Mouse (Mus musculus): ENCODE results near the gene Vim.

The Vim gene

DNA sequence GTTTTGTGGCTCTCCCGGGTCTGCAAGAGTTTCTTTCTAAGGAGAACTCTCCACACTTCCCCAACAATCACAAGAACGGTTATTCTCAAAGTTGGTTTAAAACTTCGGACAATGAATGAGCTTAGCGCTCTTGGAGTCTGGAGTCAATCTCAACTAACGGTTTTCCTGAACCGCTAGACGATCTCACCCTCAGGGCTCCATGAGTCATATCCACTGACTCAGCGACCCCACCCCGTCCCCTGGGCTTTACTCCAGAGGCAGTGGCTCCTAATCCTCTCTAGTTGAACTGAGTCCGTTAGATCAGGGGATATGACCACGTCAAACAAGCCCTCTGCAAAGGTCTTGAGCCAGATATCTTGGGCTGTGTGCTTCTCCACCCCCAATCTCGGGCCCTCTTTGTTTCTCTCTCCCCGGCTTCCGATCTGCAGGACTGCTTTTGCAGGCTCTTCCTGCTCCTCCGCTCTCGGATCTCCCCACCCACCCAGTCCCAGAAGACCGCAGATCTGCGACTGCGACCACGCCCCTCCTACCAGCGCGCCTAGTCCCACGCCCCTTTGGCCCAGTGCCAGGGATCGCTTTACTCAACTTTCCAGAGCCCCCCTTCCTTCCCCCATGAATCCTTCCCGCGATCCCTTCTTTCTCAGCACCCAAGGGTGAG, at the start of gene Vim:
TSS of gene Vim (plus strand) at position 520 of the 658 bp plus-strand sequence.
- peak; percentile 96 for DNase-seq (ENCODE audit: low read depth)

GRCm38 (mm10) chr2:13526205-13526604, 47.5 kb upstream of the Vim start:
- no peak for DNase-seq (ENCODE audit: low read depth)

DNA sequence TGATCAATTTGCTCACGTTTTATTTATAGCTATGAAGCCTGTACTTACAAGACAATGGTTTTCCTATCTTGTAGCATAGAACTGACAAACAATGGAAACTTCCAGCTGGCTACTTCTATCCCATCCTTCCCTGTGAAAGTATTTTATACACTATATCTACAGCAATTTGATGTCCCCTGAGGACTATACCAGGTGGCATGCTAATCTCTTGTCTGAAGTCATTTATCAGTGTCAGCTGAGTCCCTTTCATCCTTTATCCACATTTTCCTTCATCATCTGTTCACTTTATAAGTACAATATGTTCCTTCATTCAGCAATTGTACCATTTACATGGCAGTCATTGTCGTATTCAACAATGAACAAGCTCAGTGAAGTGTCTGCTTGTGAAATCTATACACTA, 46.6 kb upstream of the Vim start:
- no peak for DNase-seq (ENCODE audit: low read depth)

GRCm38 (mm10) chr2:13527531-13527930, 46.2 kb upstream of the Vim start:
- DNase-seq (ENCODE audit: low read depth) = no peak

GRCm38 (mm10) chr2:13529253-13529933, 44.3 kb upstream of the Vim start:
- no peak for DNase-seq (ENCODE audit: low read depth)

DNA sequence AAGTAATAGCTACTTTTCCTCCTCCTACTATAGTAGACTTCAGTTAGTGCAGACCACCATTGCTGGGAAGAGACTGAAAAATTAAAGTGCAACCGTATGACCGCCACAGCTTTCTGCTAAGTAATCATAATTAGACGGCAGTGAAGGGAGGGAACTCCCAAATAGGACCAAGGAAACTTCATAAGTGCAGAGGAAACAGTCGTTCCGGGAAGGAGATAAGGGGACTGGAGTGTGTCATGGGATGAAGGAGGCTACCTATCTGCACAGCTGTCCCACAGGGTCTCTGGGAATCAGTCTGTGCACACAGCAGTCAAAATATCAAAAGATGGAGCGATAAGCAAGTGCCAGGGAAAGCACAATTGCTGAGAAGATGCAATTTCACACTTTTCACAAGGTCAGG, 43.1 kb upstream of the Vim start:
- DNase-seq (ENCODE audit: low read depth) = no peak

- DNase-seq (ENCODE audit: low read depth) = peak; percentile 47
Measured at GRCm38 (mm10) chr2:13536747-13537146, 37.0 kb upstream of the Vim start.

DNA sequence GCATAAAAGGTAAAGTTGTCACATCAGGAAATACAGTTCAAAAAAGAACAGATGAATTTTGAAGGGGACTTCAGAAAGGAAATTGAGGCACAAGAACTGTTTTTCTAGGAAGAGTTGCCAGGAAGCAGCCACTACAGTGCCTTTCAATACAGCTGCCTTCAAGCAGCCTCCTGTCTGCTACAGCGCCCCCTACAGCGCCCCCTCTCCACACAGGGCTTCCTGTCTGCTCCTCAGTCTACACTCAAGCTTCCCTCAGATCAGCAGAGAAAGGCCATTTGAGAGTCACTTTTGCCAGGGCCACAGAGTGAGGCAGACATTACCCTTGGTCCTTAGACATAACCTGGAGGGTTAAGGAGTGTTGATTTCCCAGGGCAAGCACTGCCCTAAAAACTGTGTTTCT, 36.0 kb upstream of the Vim start:
- DNase-seq (ENCODE audit: low read depth) = peak; percentile 79

GRCm38 (mm10) chr2:13538258-13538657, 35.5 kb upstream of the Vim start:
- DNase-seq (ENCODE audit: low read depth) = peak; percentile 22

- DNase-seq (ENCODE audit: low read depth) = peak; percentile 50
Measured at GRCm38 (mm10) chr2:13538704-13539377, 34.9 kb upstream of the Vim start.

DNA sequence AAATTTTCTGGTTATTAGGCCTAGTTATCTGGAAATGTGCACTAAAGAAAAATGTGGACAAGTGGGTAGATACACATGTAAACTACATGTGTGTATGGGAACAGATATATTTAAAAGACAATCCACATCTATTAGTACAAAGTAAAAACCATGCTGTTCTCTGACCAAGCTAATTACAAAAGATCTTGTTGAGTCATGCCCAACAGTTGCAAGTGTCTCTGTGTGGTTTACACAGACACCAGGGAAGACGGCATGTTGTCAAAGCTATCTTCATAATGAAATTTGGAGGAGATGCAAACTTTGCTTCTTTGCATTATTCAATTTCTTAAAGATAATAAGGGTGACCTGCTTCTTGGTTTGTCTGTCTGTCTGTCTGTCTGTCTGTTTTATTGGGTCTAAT, 33.9 kb upstream of the Vim start:
- no peak for DNase-seq (ENCODE audit: low read depth)

DNA sequence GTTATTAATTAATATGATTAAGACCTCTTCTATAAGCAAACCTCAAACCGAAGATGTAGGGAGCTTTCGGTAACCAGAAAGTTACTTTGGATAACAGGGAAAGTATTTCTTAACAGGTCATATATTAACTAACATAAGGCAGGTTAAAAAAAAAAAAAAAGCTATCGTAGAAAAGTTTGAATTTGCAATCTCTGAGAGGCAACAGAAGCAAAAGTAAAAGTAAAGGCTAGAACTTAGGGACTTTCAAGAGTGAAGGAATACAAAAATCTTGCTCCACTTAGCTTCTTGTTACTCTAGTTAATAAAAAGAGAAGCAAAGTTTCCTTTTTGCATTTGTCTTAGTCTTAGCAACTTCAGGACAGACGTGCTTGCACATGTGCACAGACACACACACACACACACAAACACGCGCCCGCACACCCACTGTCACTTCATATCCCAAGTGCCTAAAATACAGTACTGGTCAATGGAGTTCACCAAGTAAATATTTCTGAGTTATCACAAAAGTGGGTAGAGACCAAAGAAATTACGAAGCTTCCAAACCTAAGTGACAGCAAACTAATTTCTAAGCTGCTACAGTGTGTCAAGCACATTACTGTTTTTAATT, 30.1 kb upstream of the Vim start:
- peak; percentile 64 for DNase-seq (ENCODE audit: low read depth)

- peak; percentile 95 for DNase-seq (ENCODE audit: low read depth)
Measured at GRCm38 (mm10) chr2:13544193-13544824, 29.4 kb upstream of the Vim start, which contains the start of gene Trdmt1. Gene Trdmt1, minus strand, starts transcription at chr2:13544668.

DNA sequence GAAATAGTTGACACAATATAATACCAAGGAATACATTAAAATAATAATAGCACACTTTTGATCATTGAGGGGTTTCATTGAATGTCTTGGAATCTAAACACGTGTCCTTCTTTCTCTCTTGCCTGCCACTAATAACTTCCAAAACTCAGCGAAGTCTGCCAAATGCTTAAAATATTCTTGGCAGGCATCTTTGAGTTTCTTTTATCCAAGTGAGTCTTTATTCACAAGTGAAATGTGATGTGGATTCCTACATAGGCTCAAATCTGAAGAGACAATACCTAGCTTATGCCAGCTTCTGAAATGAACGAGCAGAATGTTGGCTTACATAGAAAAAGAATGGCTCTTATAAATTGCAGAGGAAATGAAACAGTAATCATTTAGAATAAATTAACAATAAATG, 25.0 kb upstream of the Vim start:
- DNase-seq (ENCODE audit: low read depth) = no peak

DNA sequence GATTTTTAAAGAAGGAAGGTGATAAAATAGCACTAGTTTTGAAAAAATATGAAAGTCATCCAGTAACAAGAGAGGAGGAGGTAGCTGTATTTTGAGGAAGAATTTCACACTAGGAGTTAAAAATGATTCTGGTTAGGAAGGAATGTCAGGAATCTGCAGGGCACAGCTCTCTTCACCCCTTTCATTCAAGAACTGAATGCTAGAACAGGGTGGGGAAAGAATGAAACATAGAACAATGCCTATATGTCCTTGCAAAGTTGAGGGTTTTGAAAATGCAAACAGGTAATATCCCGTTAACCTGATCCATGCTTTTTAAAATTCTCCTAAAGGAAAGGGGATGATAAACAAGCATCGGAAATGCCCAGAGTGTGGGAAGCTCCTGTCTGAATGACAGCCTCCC, 19.8 kb upstream of the Vim start:
- DNase-seq (ENCODE audit: low read depth) = no peak

GRCm38 (mm10) chr2:13556239-13556638, 17.5 kb upstream of the Vim start:
- no peak for DNase-seq (ENCODE audit: low read depth)

DNA sequence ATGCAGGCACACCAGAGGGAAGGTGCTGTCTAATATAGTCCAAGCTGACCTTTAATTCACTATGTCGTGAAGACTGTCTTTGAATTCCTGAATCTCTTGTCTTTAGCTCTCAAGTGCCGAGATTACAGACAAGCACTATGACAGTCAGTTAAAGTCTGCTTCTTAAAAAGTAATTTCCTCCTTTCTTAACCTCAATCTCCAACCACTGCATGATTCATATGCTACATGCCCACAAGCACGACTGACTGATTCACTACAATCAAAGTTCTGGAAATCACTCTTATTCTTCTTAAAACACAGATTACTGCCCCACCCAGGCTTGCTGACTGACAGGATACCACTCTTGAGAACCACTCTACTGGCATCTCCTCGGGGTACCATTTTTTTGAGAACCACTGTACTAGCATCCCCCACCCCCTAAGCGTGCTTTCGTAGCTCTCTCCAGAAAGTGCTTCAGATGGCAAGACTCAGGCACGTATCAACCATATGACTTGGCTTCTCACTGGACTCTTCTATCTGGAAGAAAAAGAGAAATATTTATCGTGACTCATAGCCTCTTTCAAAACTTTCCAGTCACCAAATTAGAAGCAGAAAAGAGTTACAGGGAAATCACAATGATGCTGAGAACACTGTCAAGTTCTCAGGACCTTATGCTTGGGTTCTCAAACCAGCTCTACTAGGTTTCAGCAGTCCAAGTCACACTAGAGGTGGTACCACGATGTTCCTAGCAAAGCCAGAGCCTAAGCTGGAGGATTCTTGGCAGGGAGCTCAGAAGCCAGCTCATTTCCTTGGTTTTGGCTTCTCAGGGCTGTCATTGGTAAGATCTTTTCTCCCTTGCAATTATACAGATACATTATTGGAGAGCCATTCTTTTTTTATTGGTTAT, 16.3 kb upstream of the Vim start:
- peak; percentile 85 for DNase-seq (ENCODE audit: low read depth)

DNA sequence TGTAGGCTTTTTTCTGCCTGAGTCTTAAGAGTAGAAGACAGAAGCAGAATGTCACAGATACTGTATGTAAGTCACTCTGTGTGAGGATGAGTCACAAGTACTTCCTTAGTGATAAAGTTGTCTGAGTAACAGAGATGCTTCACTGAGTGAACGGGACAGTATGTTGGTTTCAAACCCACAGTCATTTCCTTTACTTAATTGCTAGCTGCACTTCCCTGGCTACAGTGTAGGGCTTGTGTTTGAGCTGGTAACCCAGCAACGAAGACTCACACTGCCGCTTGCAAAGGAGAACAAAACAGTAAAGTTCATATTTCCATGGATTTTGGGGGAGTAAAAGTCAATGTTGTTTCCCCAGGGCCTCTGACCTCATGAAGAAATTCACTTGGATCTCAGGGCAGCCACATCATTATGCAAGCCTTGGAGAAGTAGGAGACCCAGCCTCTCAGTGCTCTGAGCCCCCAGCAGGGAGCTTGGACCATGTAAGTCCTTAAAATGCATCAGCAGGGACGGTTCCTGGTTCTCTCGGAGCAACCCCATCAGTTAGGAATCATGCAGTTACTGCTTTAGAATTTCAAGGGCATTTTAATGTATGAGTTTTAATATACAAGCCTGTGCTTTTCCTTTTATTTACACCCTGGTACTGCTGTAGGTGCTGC, 15.0 kb upstream of the Vim start:
- peak; percentile 94 for DNase-seq (ENCODE audit: low read depth)

- no peak for DNase-seq (ENCODE audit: low read depth)
Measured at GRCm38 (mm10) chr2:13559303-13559702, 14.4 kb upstream of the Vim start.

GRCm38 (mm10) chr2:13559729-13560128, 14.0 kb upstream of the Vim start:
- peak; percentile 90 for DNase-seq (ENCODE audit: low read depth)

DNA sequence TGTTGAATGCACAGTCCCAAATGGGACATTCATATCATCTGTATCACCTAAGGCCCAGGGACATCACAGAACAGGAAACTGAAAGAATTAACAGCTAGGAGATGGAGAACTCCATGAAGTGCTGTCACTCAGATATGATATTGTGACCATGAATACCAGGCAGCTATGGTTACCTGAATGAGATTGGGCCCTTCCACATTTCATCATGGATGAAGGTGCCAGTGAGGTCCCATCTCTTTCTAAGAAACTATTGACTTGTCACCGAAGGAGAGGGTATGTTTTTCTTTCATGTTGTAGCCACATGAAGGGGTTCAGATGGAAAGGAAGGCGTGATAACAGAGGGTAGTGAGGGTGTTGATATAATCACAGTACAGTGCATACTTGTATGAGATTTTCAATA, 13.3 kb upstream of the Vim start:
- DNase-seq (ENCODE audit: low read depth) = peak; percentile 76
